Comparison of ENCODE assay signal across 15 mouse cellular contexts in genomic region chr10:25408136-25408650, GRCm38 (mm10). TPM values are rescaled to one million over a fixed set of nuclear protein-coding genes. Genes with fewer than 3 reads are reported as not detected.
A peak's percentile ranks its signal among the peaks of the same experiment; 100 is the strongest.
DNase-seq lines count a peak whose midpoint lies in the region; ATAC-seq lines count a peak whose summit lies in the region.
"Had no signal": no experiment of that assay in that cellular context is flagged by ENCODE, and none has a peak within 500 bp of the region (broad histone marks: within the 10 kb centered on the region; RNA-seq: fewer than 3 reads in every experiment).

No protein-coding gene starts in this region.

- no peaks in the 10 kb centered on the region for H3K36me3 ChIP-seq in limb, embryonic 12.5 days
- no peaks in the 10 kb centered on the region for H3K36me3 ChIP-seq in limb, embryonic 10.5 days
- H3K36me3 ChIP-seq: forebrain, embryonic 15.5 days; hindbrain, embryonic 15.5 days had no signal

- 77% methylated on average over 14 of the region's 14 CpGs for WGBS in limb, embryonic 12.5 days
- 80% methylated on average over 14 of the region's 14 CpGs for WGBS in limb, embryonic 10.5 days

- no peak for ATAC-seq in limb, embryonic 12.5 days (ENCODE audit: insufficient number of reproducible peaks, insufficient read depth, low FRiP score, low TSS enrichment, low read depth)
- ATAC-seq: forebrain, embryonic 15.5 days; intestine, embryonic 16.5 days had no signal

- intact Hi-C loops in heart, postnatal 25 days (cut with DNase I), result no loop called here

- H3K9me3 ChIP-seq in limb, embryonic 12.5 days, result 0 out of 2 replicates have a peak, but pooled peaks cover 8% of the 10 kb centered on the region
- H3K9me3 ChIP-seq in limb, embryonic 10.5 days (replicated peaks), result no peaks in the 10 kb centered on the region
- H3K9me3 ChIP-seq: forebrain, embryonic 15.5 days; hindbrain, embryonic 15.5 days had no signal

- H3K4me3 ChIP-seq in limb, embryonic 12.5 days (replicated peaks), result no peak overlapping the region
- no peak overlapping the region for H3K4me3 ChIP-seq in limb, embryonic 10.5 days
- H3K4me3 ChIP-seq: forebrain, embryonic 15.5 days; heart, adult 2 months; hindbrain, embryonic 15.5 days had no signal

- H3K27ac ChIP-seq in limb, embryonic 12.5 days, result peak overlapping the region; percentile 23; the same call in 1 of the 2 replicates
- H3K27ac ChIP-seq in limb, embryonic 10.5 days, result no peak overlapping the region
- H3K27ac ChIP-seq: forebrain, embryonic 15.5 days; heart, adult 2 months; hindbrain, embryonic 15.5 days had no signal

- H3K4me2 ChIP-seq in limb, embryonic 12.5 days, result no peak overlapping the region
- H3K4me2 ChIP-seq: forebrain, embryonic 15.5 days; hindbrain, embryonic 15.5 days had no signal

- H3K27me3 ChIP-seq in limb, embryonic 12.5 days, result no peaks in the 10 kb centered on the region
- H3K27me3 ChIP-seq in limb, embryonic 10.5 days (ENCODE audit: low read depth, poor library complexity, severe bottlenecking), result no peaks in the 10 kb centered on the region
- H3K27me3 ChIP-seq: forebrain, embryonic 15.5 days; hindbrain, embryonic 15.5 days had no signal

- H3K4me1 ChIP-seq in limb, embryonic 12.5 days (replicated peaks), result peaks cover 50% of the 10 kb centered on the region
- peaks cover 16% of the 10 kb centered on the region for H3K4me1 ChIP-seq in limb, embryonic 10.5 days
- H3K4me1 ChIP-seq: forebrain, embryonic 15.5 days; hindbrain, embryonic 15.5 days had no signal

- peak; percentile 91 for DNase-seq in heart, adult 11 months
- DNase-seq in heart, postnatal 25 days (ENCODE audit: low spot score), result no peak
- DNase-seq in limb, embryonic 10.5 days (ENCODE audit: low spot score), result no peak
- peak; percentile 44 for DNase-seq in retina, postnatal 1 day
- DNase-seq in thymus, postnatal 4 days, result no peak
- DNase-seq: adrenal gland, adult 2 months; adrenal gland, postnatal 25 days; cerebellum, adult 2 months; cerebellum, postnatal 10 days; heart, adult 2 months; heart, postnatal 14 days had no signal

- no peak overlapping the region for H3K9ac ChIP-seq in limb, embryonic 12.5 days (replicated peaks)
- H3K9ac ChIP-seq: forebrain, embryonic 15.5 days; hindbrain, embryonic 15.5 days had no signal

RNA-seq across cellular contexts. Expression of gene Epb41l2, which starts 48.6 kb away (rescaled TPM):
- total RNA-seq in heart, postnatal 25 days (2021), result 10 to 100 TPM; 53.9 to 60.5 TPM
- polyA plus RNA-seq in limb, embryonic 12.5 days (2016; fragmentation: Nextera tagmentation; extraction: Ambion mirVana), result 106 and 111 TPM in 2 replicates
- polyA plus RNA-seq in limb, embryonic 10.5 days (2016; fragmentation: Nextera tagmentation; extraction: Ambion mirVana), result 54.0 and 79.4 TPM in 2 replicates

Comparison
In these comparisons a context has a peak if more than half of its experiments do, and no peak if none do; other contexts are left out.
1. DNase-seq: peak in heart, adult 11 months (single experiment) and retina, postnatal 1 day (single experiment); none in heart, postnatal 25 days (single experiment), limb, embryonic 10.5 days (single experiment) and thymus, postnatal 4 days (single experiment).